Mouse (Mus musculus) ES-E14 (cell line): Measurements from ENCODE around the gene Olfr784.

Experiments
- HCFC1 ChIP-seq: IDR thresholded peaks from 2 replicates; pipeline ENCODE4 v1.6.1; 2012; ENCODE audit warnings: low read length, inconsistent platforms, borderline replicate concordance; ENCODE audit not compliant: insufficient read depth
- MAFK ChIP-seq: IDR thresholded peaks from 2 replicates; pipeline ENCODE4 v1.6.1; 2014; ENCODE audit warnings: mild to moderate bottlenecking, low read depth, low read length, inconsistent platforms; ENCODE audit not compliant: insufficient read depth
- ZC3H11A ChIP-seq: IDR thresholded peaks from 2 replicates; pipeline ENCODE4 v1.6.1; 2012; ENCODE audit warnings: low read depth, mild to moderate bottlenecking, inconsistent platforms, low read length, borderline replicate concordance
- ZNF384 ChIP-seq: IDR thresholded peaks from 2 replicates; pipeline ENCODE4 v1.6.1; 2012; ENCODE audit warnings: low read depth, low read length, inconsistent platforms

- TF ChIP-seq ZC3H11A = no peak
- TF ChIP-seq HCFC1 = no peak
- no peak for TF ChIP-seq MAFK
- TF ChIP-seq ZNF384 = no peak
These were observed 26.6 kb upstream of the Olfr784 start for GRCm38 (mm10) chr10:129357307-129357706.
